9 mouse cellular contexts compared by ENCODE assay signal in genomic region chr19:30247359-30247758, GRCm38 (mm10). TPM values are rescaled to one million over a fixed set of nuclear protein-coding genes. Genes with fewer than 3 reads are reported as not detected.
A peak's percentile ranks its signal among the peaks of the same experiment; 100 is the strongest.
DNase-seq lines count a peak whose midpoint lies in the region; ATAC-seq lines count a peak whose summit lies in the region.
"Had no signal": no experiment of that assay in that cellular context is flagged by ENCODE, and none has a peak within 500 bp of the region (broad histone marks: within the 10 kb centered on the region; RNA-seq: fewer than 3 reads in every experiment).

No protein-coding gene starts in this region.

- WGBS in neural tube, embryonic 15.5 days: 23% methylated on average over 11 of the region's 11 CpGs

- H3K4me2 ChIP-seq in neural tube, embryonic 15.5 days: no peak overlapping the region
- H3K4me2 ChIP-seq: stomach, embryonic 15.5 days had no signal

- H3K4me1 ChIP-seq in neural tube, embryonic 15.5 days: no peaks in the 10 kb centered on the region
- H3K4me1 ChIP-seq: stomach, embryonic 15.5 days had no signal

- H3K9ac ChIP-seq in neural tube, embryonic 15.5 days (replicated peaks): no peak overlapping the region
- H3K9ac ChIP-seq: stomach, embryonic 15.5 days had no signal

- 0 out of 2 replicates have a peak, but pooled peaks cover 5% of the 10 kb centered on the region for H3K27me3 ChIP-seq in neural tube, embryonic 15.5 days (replicated peaks)

- no peaks in the 10 kb centered on the region for H3K36me3 ChIP-seq in neural tube, embryonic 15.5 days
- H3K36me3 ChIP-seq: stomach, embryonic 15.5 days had no signal

- H3K4me3 ChIP-seq in neural tube, embryonic 15.5 days (replicated peaks): no peak overlapping the region
- H3K4me3 ChIP-seq: stomach, embryonic 15.5 days had no signal

- H3K27ac ChIP-seq in neural tube, embryonic 15.5 days (replicated peaks): no peak overlapping the region
- H3K27ac ChIP-seq: stomach, embryonic 15.5 days had no signal

- ATAC-seq in neural tube, embryonic 15.5 days (ENCODE audit: low FRiP score): no peak

- H3K9me3 ChIP-seq in neural tube, embryonic 15.5 days (replicated peaks): no peaks in the 10 kb centered on the region
- H3K9me3 ChIP-seq: stomach, embryonic 15.5 days had no signal

- DNase-seq in cerebellum, postnatal 14 days: peak; percentile 4 to 57
- no peak for DNase-seq in cerebellum, adult 9-11 months
- peak; percentile 40 for DNase-seq in neural tube, embryonic 10.5 days (ENCODE audit: extremely low spot score, low spot score)
- DNase-seq in embryo, embryonic 10 days (ENCODE audit: low spot score): peak; percentile 82
- DNase-seq in lung, adult 18-20 months: peak; percentile 3 to 4
- no peak for DNase-seq in ovary, postnatal 10 days (ENCODE audit: low spot score)
- DNase-seq in urinary bladder, adult 2 months (ENCODE audit: low spot score): no peak

RNA-seq across cellular contexts. Expression of gene Mbl2, which starts 14.6 kb away (rescaled TPM):
- polyA plus RNA-seq in neural tube, embryonic 15.5 days (2015; fragmentation: Nextera tagmentation; extraction: Ambion mirVana): 0.17 TPM in 1 of 2 replicates, not detected in the other
- 0.06 TPM in 1 of 2 replicates, not detected in the other for polyA plus RNA-seq in urinary bladder, adult 2 months (2012; rRNA removed)
- polyA plus RNA-seq: stomach, embryonic 15.5 days had no signal

Comparison
In these comparisons a context has a peak if more than half of its experiments do, and no peak if none do; other contexts are left out.
1. DNase-seq: peak in cerebellum, postnatal 14 days (2 of 2), neural tube, embryonic 10.5 days (single experiment), embryo, embryonic 10 days (single experiment) and lung, adult 18-20 months (2 of 2); none in cerebellum, adult 9-11 months (single experiment), ovary, postnatal 10 days (single experiment) and urinary bladder, adult 2 months (single experiment).